8 mouse cellular contexts compared by ENCODE assay signal in the genomic region with DNA sequence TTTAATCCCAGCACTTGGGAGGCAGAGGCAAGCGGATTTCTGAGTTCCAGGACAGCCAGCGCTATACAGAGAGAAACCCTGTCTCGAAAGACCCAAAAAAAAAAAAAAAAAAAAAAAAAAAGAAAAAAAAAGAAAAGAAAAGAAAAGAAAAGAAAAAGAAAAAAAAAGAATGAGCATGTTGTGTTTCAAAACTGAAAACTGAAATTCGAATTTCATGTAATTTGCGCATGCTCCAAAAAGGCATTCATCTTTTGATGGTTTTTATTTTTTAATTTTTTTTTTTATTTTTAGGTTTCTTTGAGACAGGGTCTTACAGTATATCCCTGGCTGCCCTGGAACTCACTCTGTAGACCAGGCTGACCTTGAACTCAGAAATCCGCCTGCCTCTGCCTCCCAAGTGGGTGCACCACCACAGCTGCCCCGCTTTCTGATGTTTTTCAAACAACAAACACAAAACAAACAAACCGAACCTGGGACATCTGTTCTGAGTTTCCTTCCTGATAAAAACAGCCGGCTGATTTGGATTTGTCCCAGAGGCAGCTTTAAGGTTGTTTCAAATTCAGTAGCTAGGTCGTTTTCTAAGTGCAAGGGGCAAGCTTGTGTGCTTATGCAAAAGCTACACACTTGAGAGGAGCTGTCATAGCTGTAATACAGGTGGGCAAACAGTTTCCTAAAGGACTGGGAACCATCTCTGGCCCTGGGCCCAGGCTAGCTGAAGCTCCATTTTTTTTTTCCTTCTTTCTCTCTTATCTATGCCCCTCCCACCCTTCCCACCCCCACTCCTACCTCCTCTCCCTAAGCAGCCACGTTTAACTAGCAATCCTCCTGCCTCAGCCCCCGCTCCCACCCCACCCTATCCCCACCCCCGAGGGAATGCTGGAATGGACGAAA. TPM values are rescaled to one million over a fixed set of nuclear protein-coding genes. Genes with fewer than 3 reads are reported as not detected.
DNase-seq lines count a peak whose midpoint lies in the region; ATAC-seq and TF ChIP-seq lines count a peak whose summit lies in the region.

No protein-coding gene starts in this region.

- no peaks in the 10 kb centered on the region for H3K9me3 ChIP-seq in heart, embryonic 14.5 days (ENCODE audit: control insufficient read depth, low read length)
- H3K9me3 ChIP-seq in liver, embryonic 15.5 days (replicated peaks): no peaks in the 10 kb centered on the region
- no peaks in the 10 kb centered on the region for H3K9me3 ChIP-seq in neural tube, embryonic 15.5 days (replicated peaks)

- peak overlapping the region; percentile 91 for H3K4me3 ChIP-seq in lung, adult 2 months (replicated peaks; ENCODE audit: extremely low read depth, low read depth, low read length)
- H3K4me3 ChIP-seq in cortical plate, adult 2 months (ENCODE audit: insufficient read depth, low read length): peak overlapping the region; percentile 92
- H3K4me3 ChIP-seq in heart, embryonic 14.5 days (ENCODE audit: control insufficient read depth in 1 of 2, insufficient read depth in 1 of 2, low read depth in 1 of 2, low read length in 2 of 2): peak overlapping the region; percentile 69 to 89
- H3K4me3 ChIP-seq in liver, embryonic 15.5 days (replicated peaks): peak overlapping the region; percentile 92
- H3K4me3 ChIP-seq in neural tube, embryonic 15.5 days (replicated peaks): peak overlapping the region; percentile 87

- no peaks in the 10 kb centered on the region for H3K36me3 ChIP-seq in heart, embryonic 14.5 days (ENCODE audit: control insufficient read depth, insufficient read depth, low read length)
- H3K36me3 ChIP-seq in liver, embryonic 15.5 days (replicated peaks): peaks cover 5% of the 10 kb centered on the region; the same call in 1 of the 2 replicates
- H3K36me3 ChIP-seq in neural tube, embryonic 15.5 days: peaks cover 8% of the 10 kb centered on the region

- H3K9ac ChIP-seq in heart, embryonic 14.5 days (ENCODE audit: low read length): peak overlapping the region; percentile 96
- peak overlapping the region; percentile 94 for H3K9ac ChIP-seq in liver, embryonic 15.5 days
- H3K9ac ChIP-seq in neural tube, embryonic 15.5 days (replicated peaks): peak overlapping the region; percentile 67

- H3K27ac ChIP-seq in cortical plate, adult 2 months (ENCODE audit: insufficient read depth, low read length): no peak overlapping the region
- peak overlapping the region; percentile 51 to 80 for H3K27ac ChIP-seq in heart, embryonic 14.5 days (replicated peaks in 1 of 2; ENCODE audit: control insufficient read depth in 1 of 2, insufficient read depth in 1 of 2, low read depth in 2 of 2, low read length in 2 of 2)
- peak overlapping the region; percentile 76 for H3K27ac ChIP-seq in liver, embryonic 15.5 days (replicated peaks)
- H3K27ac ChIP-seq in neural tube, embryonic 15.5 days (replicated peaks): peak overlapping the region; percentile 84

- peak overlapping the region; percentile 93 for H3K4me2 ChIP-seq in heart, embryonic 14.5 days (ENCODE audit: low read length)
- peak overlapping the region; percentile 86 for H3K4me2 ChIP-seq in liver, embryonic 15.5 days
- peak overlapping the region; percentile 80 for H3K4me2 ChIP-seq in neural tube, embryonic 15.5 days

- DNase-seq in lung, adult 2 months: no peak
- no peak for DNase-seq in lung, postnatal 4 days
- no peak for DNase-seq in urinary bladder, adult 2 months (ENCODE audit: low spot score)
- DNase-seq in adrenal gland, adult 8-10 months: no peak

- H3K27me3 ChIP-seq in heart, embryonic 14.5 days (ENCODE audit: control insufficient read depth, insufficient read depth, low read length): no peaks in the 10 kb centered on the region
- no peaks in the 10 kb centered on the region for H3K27me3 ChIP-seq in liver, embryonic 15.5 days
- H3K27me3 ChIP-seq in neural tube, embryonic 15.5 days (replicated peaks): no peaks in the 10 kb centered on the region

- no peak for TF ChIP-seq POLR2A in lung, adult 2 months (IDR thresholded peaks at IDR 0.05; ENCODE audit: borderline replicate concordance, extremely low read depth, low read depth, low read length)
- TF ChIP-seq POLR2A in cortical plate, adult 2 months (IDR thresholded peaks at IDR 0.05; ENCODE audit: extremely low read depth, insufficient read depth, low read length): no peak

- ATAC-seq in heart, embryonic 14.5 days (ENCODE audit: insufficient number of reproducible peaks, insufficient read depth, low FRiP score, low read depth): no peak; the same call in 1 of the 2 replicates
- ATAC-seq in liver, embryonic 15.5 days (ENCODE audit: insufficient read depth): peak; percentile 77
- ATAC-seq in neural tube, embryonic 15.5 days (ENCODE audit: low FRiP score): peak; percentile 65

- peaks cover 5% of the 10 kb centered on the region for H3K4me1 ChIP-seq in lung, adult 2 months (ENCODE audit: control insufficient read depth, insufficient read depth, low read length)
- peaks cover 4% of the 10 kb centered on the region; the same call in 1 of the 2 replicates for H3K4me1 ChIP-seq in cortical plate, adult 2 months (ENCODE audit: control insufficient read depth, insufficient read depth, low read length)
- H3K4me1 ChIP-seq in heart, embryonic 14.5 days (ENCODE audit: control insufficient read depth in 2 of 2, insufficient read depth in 2 of 2, low read length in 2 of 2): peaks cover 7 to 15% of the 10 kb centered on the region in 2 experiments; a peak in 3 of 4 replicates
- H3K4me1 ChIP-seq in liver, embryonic 15.5 days (replicated peaks): peaks cover 43% of the 10 kb centered on the region
- peaks cover 18% of the 10 kb centered on the region for H3K4me1 ChIP-seq in neural tube, embryonic 15.5 days

- WGBS in lung, adult 2 months: 42% methylated on average over 14 of the region's 14 CpGs
- 45% methylated on average over 14 of the region's 14 CpGs for WGBS in heart, embryonic 14.5 days
- WGBS in liver, embryonic 15.5 days (ENCODE audit: insufficient replicate concordance): 39% methylated on average over 14 of the region's 14 CpGs
- 56% methylated on average over 14 of the region's 14 CpGs for WGBS in neural tube, embryonic 15.5 days

- TF ChIP-seq CTCF in lung, adult 2 months (IDR thresholded peaks at IDR 0.05; ENCODE audit: insufficient read depth, low read length): no peak
- TF ChIP-seq CTCF in cortical plate, adult 2 months (IDR thresholded peaks at IDR 0.05; ENCODE audit: extremely low read depth, insufficient read depth, low read length): no peak

RNA-seq across cellular contexts. Expression of a gene that starts 0.7 kb away (rescaled TPM):
- 5.3 and 6.9 TPM in 2 replicates for polyA plus RNA-seq in lung, adult 2 months (2012; rRNA removed)
- polyA plus RNA-seq in cortical plate, adult 2 months (2012; rRNA removed): 10.2 and 10.7 TPM in 2 replicates
- 13.6 and 14.7 TPM in 2 replicates for polyA plus RNA-seq in heart, embryonic 14.5 days (2014; fragmentation: Nextera tagmentation; extraction: Ambion mirVana)
- 10.8 and 11.2 TPM in 2 replicates for polyA plus RNA-seq in liver, embryonic 15.5 days (2015; fragmentation: Nextera tagmentation; extraction: Ambion mirVana)
- polyA plus RNA-seq in neural tube, embryonic 15.5 days (2015; fragmentation: Nextera tagmentation; extraction: Ambion mirVana): 10.3 and 15.3 TPM in 2 replicates
- 8.6 TPM in 2 replicates for polyA plus RNA-seq in urinary bladder, adult 2 months (2012; rRNA removed)
- total RNA-seq in adrenal gland, adult 8-10 months (2022): 10 to 100 TPM in 2 of 4 experiments, 1 to 10 TPM in 2; 8.7 to 10.4 (median 9.5) TPM
